Mouse (Mus musculus): Measurements from ENCODE around the gene Aif1. TPM values are rescaled to one million over a fixed set of nuclear protein-coding genes. Genes with fewer than 3 reads are reported as not detected.
A peak's percentile ranks its signal among the peaks of the same experiment; 100 is the strongest.

The Aif1 gene
- polyA plus RNA-seq, 1 experiment: 22.3 TPM

DNA sequence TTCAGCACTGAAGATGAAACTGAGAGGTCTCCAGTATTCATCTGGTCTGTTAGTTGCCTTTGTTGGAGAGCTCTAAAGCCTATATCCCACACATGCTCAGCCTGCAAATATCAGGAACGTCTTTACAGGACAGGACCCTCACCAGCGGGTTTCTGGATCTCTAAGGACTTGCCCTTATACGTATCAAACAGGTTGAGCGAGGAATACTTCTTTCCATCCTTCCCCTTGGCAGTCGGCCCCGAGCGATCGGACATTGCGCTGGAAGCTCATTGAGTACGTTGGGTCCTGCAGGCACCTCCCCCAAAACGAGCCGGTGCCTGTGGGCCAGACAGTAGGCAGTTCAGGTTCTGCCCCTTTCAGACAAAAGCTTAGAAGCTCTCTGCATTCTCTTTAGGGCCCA, 13.1 kb downstream of the Aif1 start:
- H3K36me3 ChIP-seq (replicated peaks; ENCODE audit: low read length): peaks cover 60% of the 10 kb centered on the region
- H3K27me3 ChIP-seq (replicated peaks): no peaks in the 10 kb centered on the region
- peaks cover 47% of the 10 kb centered on the region for H3K4me1 ChIP-seq
- no peaks in the 10 kb centered on the region for H3K9me3 ChIP-seq
- peak overlapping the region; percentile 96 for H3K4me3 ChIP-seq (replicated peaks)
- no peak for TF ChIP-seq GATA1 (IDR thresholded peaks at IDR 0.05; ENCODE audit: borderline replicate concordance, low read length)
- no peak for TF ChIP-seq FLI1 (IDR thresholded peaks at IDR 0.05; ENCODE audit: low read length)

DNA sequence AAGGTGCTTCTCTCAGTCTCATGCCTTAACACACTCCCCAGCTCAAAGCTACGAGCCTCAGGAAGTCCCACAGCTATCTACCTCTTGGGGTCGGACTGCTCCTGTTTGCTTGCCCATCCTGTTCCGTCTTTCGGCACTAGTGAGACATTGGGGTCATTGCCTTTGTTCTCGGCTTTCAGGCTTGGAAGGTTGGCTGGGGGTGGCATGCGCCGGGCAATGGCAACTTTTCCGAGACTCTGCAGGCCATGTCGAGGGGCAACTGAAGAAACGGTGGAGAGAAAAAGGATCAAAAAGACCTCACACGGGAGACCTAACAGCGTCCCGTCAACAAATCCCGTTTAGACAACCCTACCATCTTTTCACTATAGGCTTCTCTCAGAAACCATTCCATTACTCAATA, 13.7 kb downstream of the Aif1 start:
- Histone ChIP-seq H3K36me3 (replicated peaks; ENCODE audit: low read length) (peaks cover 65% of the 10 kb centered on the region), H3K27me3 (replicated peaks) (no peaks in the 10 kb centered on the region), H3K9me3 (no peaks in the 10 kb centered on the region), H3K4me1 (peaks cover 45% of the 10 kb centered on the region), H3K4me3 (replicated peaks) (peak overlapping the region; percentile 71)
- TF ChIP-seq GATA1 (IDR thresholded peaks at IDR 0.05; ENCODE audit: borderline replicate concordance, low read length) (no peak), FLI1 (IDR thresholded peaks at IDR 0.05; ENCODE audit: low read length) (no peak)

DNA sequence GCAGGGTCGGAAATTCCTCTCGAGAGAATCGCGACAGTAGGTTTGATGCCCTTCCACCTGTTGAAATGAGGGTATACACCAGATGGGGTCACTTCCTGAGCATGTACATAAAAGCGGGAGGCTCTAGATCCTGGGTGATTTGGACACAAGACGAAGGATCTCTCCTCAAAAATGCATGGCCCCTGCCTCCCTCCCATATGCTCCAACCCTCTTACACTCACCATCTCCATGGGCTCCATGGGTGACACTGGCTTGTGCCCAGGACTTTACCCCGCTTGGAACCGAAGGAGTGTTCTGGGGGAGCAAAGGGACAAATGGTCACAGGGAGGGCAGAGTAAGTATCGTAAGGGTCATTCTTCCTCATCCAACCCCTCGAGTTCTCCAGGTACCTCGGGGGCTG, 14.4 kb downstream of the Aif1 start:
- no peaks in the 10 kb centered on the region for H3K27me3 ChIP-seq (replicated peaks)
- H3K4me3 ChIP-seq (replicated peaks): peak overlapping the region; percentile 26
- H3K9me3 ChIP-seq: no peaks in the 10 kb centered on the region
- peaks cover 72% of the 10 kb centered on the region for H3K36me3 ChIP-seq (replicated peaks; ENCODE audit: low read length)
- H3K4me1 ChIP-seq: peaks cover 40% of the 10 kb centered on the region
- no peak for TF ChIP-seq FLI1 (IDR thresholded peaks at IDR 0.05; ENCODE audit: low read length)
- TF ChIP-seq GATA1 (IDR thresholded peaks at IDR 0.05; ENCODE audit: borderline replicate concordance, low read length): no peak

DNA sequence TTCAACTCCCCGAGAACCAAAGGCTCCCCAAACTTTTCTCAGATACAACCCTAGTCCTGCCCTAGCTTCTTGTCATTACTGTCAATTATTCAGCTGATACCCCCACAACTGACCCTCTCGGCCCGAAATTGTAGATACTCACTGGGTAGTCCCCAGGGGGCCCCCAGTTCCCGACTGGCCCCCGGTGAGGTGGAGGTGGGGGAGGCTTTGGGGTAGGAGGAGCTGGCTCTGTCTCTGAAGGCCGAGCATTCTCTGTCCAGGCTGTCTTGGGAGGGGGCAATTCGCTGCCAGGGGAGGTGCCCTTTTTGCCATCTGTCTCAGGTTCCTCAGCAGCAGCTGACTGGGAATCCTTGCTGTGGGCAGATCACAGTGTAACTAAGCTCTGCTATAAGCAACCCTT, 16.2 kb downstream of the Aif1 start:
- Histone ChIP-seq H3K36me3 (replicated peaks; ENCODE audit: low read length) (peaks cover 90% of the 10 kb centered on the region), H3K9me3 (no peaks in the 10 kb centered on the region), H3K27me3 (replicated peaks) (no peaks in the 10 kb centered on the region), H3K4me1 (peaks cover 44% of the 10 kb centered on the region), H3K4me3 (replicated peaks) (no peak overlapping the region)
- no peak for TF ChIP-seq GATA1 (IDR thresholded peaks at IDR 0.05; ENCODE audit: borderline replicate concordance, low read length)
- no peak for TF ChIP-seq FLI1 (IDR thresholded peaks at IDR 0.05; ENCODE audit: low read length)

DNA sequence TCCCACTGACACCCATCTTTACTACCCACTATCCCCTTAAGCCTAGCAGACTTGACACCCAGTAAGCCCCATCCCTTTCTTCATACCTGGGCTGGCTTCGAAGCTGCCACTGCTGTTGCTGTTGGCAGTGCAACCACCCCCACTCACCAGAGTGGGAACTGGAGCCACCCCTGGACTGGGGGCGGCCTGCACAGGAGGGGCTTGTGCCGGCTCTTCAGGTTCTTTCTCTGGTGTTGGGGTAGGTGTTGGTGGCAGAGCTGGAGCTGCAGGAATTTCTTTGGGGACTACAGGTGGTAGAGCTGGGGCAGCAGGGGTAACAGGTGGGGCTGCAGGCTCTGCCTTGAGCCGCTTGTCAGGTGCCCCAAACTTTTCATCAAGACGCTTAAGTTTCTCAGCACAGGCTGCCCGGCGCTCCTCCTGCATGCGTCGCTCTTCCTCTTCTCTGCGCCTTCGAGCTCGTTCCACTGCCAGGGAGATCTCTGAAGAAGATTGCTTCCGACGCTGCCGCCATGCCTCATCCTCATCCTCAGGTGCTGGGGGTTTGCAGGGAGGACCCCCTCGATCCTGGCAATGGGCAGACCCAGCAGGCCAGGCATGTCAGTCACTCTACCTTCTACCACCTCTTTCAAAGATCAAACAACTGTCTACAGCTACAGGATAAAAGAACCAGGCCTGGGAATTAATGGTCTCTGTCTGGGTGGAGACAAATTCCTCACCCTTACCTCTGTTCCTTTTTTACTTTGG, 16.8 kb downstream of the Aif1 start:
- no peak overlapping the region for H3K4me3 ChIP-seq (replicated peaks)
- peaks cover 44% of the 10 kb centered on the region for H3K4me1 ChIP-seq
- no peaks in the 10 kb centered on the region for H3K9me3 ChIP-seq
- H3K36me3 ChIP-seq (replicated peaks; ENCODE audit: low read length): peaks cover 96% of the 10 kb centered on the region
- TF ChIP-seq GATA1 (IDR thresholded peaks at IDR 0.05; ENCODE audit: borderline replicate concordance, low read length): no peak
- no peak for TF ChIP-seq FLI1 (IDR thresholded peaks at IDR 0.05; ENCODE audit: low read length)
- no peaks in the 10 kb centered on the region for H3K27me3 ChIP-seq (replicated peaks)

DNA sequence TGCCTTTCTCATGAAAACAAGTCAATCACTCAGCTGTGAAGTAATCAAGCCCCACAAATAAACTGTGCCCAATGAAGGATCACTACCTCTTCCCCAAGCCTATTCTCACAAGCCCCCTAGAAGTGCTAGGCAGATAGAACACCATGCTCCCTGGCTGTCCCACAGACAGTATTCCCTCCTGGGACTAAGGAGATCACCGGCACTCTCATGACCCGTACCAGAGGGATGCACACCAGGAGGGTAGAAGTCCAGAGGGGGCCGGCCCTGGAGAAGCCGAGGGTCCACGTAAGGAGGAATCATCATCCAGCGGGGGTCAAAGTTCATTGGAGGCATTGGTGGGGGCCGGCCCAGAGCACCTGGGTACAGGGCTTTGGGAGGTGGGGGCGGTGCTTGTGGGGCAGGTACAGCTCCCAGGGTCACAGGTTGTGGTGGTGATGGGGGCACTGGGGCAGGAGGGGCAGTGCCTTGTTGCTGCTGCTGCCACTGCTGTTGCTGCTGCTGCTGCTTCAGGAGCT, 18.1 kb downstream of the Aif1 start:
- TF ChIP-seq GATA1 (IDR thresholded peaks at IDR 0.05; ENCODE audit: borderline replicate concordance, low read length) (no peak), FLI1 (IDR thresholded peaks at IDR 0.05; ENCODE audit: low read length) (no peak)
- no peak overlapping the region for H3K4me3 ChIP-seq (replicated peaks)
- peaks cover 100% of the 10 kb centered on the region for H3K36me3 ChIP-seq (replicated peaks; ENCODE audit: low read length)
- peaks cover 35% of the 10 kb centered on the region for H3K4me1 ChIP-seq
- H3K27me3 ChIP-seq (replicated peaks): no peaks in the 10 kb centered on the region
- no peaks in the 10 kb centered on the region for H3K9me3 ChIP-seq

DNA sequence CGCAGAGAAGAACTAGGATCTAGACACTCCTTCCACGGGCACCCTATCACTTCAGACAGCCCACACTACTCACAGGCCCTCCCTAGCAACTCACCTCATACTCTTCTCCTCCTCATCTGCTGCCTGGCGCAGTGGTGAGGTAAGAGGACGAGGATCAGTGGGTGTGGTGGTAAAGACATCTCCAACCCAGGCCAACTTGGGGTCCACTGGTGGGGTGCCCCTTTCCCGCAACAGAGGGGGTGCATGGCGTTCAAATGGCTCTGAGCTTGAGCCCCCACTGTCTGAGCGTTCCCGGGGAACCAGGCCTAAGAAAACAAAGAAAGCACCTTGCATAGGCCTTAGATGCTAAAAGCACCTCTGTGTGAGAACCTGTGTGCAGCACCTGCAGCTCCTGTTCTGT, 18.6 kb downstream of the Aif1 start:
- H3K9me3 ChIP-seq: no peaks in the 10 kb centered on the region
- TF ChIP-seq GATA1 (IDR thresholded peaks at IDR 0.05; ENCODE audit: borderline replicate concordance, low read length) (no peak), FLI1 (IDR thresholded peaks at IDR 0.05; ENCODE audit: low read length) (no peak)
- H3K27me3 ChIP-seq (replicated peaks): no peaks in the 10 kb centered on the region
- H3K4me3 ChIP-seq (replicated peaks): peak overlapping the region; percentile 28
- peaks cover 100% of the 10 kb centered on the region for H3K36me3 ChIP-seq (replicated peaks; ENCODE audit: low read length)
- H3K4me1 ChIP-seq: peaks cover 30% of the 10 kb centered on the region

DNA sequence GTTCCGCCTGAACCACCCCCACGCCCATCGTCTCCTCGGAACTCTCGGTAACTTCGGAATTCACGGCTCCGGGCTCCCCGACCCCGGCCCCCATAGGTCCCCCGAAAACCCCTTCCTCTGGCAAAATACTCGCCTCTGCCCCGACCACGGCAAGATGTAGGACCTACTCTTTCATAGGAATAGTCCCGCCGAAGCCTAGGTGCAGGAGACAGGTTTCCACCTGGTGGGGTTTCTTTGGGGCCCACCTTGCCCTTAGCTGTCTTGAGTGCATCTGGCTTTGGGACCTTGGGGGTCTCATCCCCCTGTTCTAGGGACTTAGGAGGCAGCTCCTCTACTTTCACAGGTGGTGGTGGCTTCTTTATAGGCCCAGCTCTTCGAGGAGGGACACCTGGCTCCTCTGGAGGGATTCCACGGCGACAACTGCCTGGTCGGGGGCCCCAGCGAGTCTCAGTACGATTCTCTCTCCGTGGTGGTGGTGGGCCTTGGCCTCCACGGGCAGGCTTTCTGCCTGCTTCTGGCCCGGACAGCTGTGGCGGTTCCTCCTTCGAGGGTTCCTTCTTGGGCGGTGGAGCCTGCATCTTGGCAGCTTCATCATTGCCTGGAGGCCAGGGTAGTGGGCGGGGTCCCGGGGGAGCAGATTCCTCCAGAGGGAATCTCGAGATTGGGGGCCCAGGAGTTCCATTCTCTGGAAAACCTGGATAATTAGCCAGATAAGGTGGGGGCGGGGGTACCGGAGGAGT, 19.2 kb downstream of the Aif1 start:
- Histone ChIP-seq H3K27me3 (replicated peaks) (no peaks in the 10 kb centered on the region), H3K4me1 (peaks cover 24% of the 10 kb centered on the region), H3K9me3 (no peaks in the 10 kb centered on the region), H3K36me3 (replicated peaks; ENCODE audit: low read length) (peaks cover 99% of the 10 kb centered on the region), H3K4me3 (replicated peaks) (no peak overlapping the region)
- TF ChIP-seq GATA1 (IDR thresholded peaks at IDR 0.05; ENCODE audit: borderline replicate concordance, low read length) (no peak), FLI1 (IDR thresholded peaks at IDR 0.05; ENCODE audit: low read length) (no peak)

DNA sequence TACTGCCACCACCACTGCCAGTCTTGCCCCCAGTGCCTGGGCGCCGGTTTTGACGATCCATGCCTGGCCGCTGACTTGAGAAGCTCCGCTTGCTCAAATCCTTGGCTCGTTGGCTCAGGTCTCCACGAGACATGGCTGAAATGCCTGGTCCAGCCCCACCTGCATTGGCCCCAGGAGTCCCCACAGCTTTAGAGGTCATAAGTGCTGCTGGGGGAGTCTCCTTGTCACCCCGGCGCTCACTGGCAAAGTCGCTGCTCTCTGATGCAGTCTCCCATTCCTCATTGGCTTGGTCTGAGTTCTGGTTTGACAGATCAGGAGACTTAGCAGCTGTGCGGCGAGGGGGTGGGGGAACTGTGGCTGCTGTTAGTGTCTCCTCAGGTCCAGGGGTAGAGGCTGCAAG, 20.4 kb downstream of the Aif1 start:
- Histone ChIP-seq H3K9me3 (no peaks in the 10 kb centered on the region), H3K4me3 (replicated peaks) (no peak overlapping the region), H3K36me3 (replicated peaks; ENCODE audit: low read length) (peaks cover 98% of the 10 kb centered on the region), H3K4me1 (peaks cover 13% of the 10 kb centered on the region), H3K27me3 (replicated peaks) (no peaks in the 10 kb centered on the region)
- TF ChIP-seq FLI1 (IDR thresholded peaks at IDR 0.05; ENCODE audit: low read length) (no peak), GATA1 (IDR thresholded peaks at IDR 0.05; ENCODE audit: borderline replicate concordance, low read length) (no peak)

DNA sequence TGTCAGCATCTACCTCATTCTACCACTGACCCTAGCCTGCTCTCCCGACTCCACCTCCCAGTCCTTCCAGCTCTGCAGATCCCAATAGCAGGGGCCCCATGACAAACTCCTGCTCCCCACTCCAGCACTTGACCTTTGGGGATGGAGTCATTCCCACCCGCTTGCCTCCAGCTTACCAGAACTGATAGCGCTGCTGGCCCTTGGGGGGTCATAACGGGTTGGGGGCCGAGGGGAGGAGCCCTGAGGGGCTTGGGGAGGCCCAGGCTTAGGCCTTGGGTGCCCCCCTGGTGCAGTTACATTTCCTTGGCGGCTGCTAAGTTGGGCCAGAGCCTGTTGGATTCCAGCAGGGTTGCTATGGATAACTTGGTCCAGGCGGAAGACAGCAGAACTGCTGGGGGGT, 21.3 kb downstream of the Aif1 start:
- no peaks in the 10 kb centered on the region for H3K27me3 ChIP-seq (replicated peaks)
- peaks cover 98% of the 10 kb centered on the region for H3K36me3 ChIP-seq (replicated peaks; ENCODE audit: low read length)
- no peak overlapping the region for H3K4me3 ChIP-seq (replicated peaks)
- no peak for TF ChIP-seq GATA1 (IDR thresholded peaks at IDR 0.05; ENCODE audit: borderline replicate concordance, low read length)
- no peak for TF ChIP-seq FLI1 (IDR thresholded peaks at IDR 0.05; ENCODE audit: low read length)
- no peaks in the 10 kb centered on the region for H3K9me3 ChIP-seq
- H3K4me1 ChIP-seq: peaks cover 13% of the 10 kb centered on the region

Measured in megakaryocyte, embryonic 14.5 days (primary cell).